Mouse (Mus musculus): Measurements from ENCODE around the gene Fkbp5. TPM values are rescaled to one million over a fixed set of nuclear protein-coding genes. Genes with fewer than 3 reads are reported as not detected.

Gene Fkbp5
- total and polyA plus RNA-seq, 3 experiments, result 14.4 to 31.4 (median 22.6) TPM

DNA sequence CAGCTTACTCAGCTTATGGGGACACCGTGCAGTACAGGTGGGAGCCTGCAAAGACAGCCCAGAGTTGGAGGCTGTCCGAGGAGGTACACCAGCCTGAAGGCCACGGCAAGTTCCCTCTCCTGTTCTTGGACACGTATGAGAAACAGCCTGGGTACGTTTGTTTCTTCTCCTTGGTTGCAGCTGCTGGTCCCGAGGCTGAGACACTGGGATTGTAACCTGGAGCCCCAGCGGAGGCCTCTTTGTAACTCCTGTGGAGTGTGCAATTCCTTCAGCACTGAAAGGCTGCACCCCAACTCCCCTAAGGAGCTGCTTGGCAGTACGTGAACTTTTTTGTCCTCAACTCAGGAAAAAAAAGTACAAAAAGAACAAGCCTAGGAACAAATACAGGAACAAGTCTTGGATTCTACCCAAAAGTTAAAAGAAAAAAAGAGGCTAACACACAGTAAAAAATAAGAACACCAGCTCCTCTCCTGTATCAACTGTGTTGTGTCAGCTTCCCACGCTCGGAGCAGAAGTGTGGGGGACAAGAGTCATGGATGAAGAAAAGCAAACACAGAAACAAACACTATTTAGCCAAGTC lies 105.9 kb downstream of the Fkbp5 start:
- dilution Hi-C loops (cut with MboI; ENCODE audit: extremely low pct_ligation_motif_present, extremely low pct_unique_long_range_greater_than_20kb, low sequenced_read_pairs) (no loop called here), in situ Hi-C loops (cut with MboI; ENCODE audit: low pct_ligation_motif_present, low pct_unique_long_range_greater_than_20kb, low sequenced_read_pairs) (loop anchor here (5.0 kb wide), 1 partner anchor 111 kb away; no protein-coding TSS in a partner anchor)
- no peak overlapping the region for H3K4me2 ChIP-seq (ENCODE audit: insufficient read depth, low read depth, poor library complexity, severe bottlenecking)
- H3K9ac ChIP-seq (ENCODE audit: insufficient read depth, low read depth), result no peak overlapping the region
- H3K4me1 ChIP-seq (ENCODE audit: control insufficient read depth in 1 of 2, insufficient read depth in 2 of 2), result peaks cover 3 to 16% of the 10 kb centered on the region in 2 experiments; a peak in 3 of 4 replicates
- H3K27ac ChIP-seq (ENCODE audit: insufficient read depth, low read depth), result no peak overlapping the region
- H3K27me3 ChIP-seq (replicated peaks), result no peaks in the 10 kb centered on the region
- TF ChIP-seq JUN (IDR thresholded peaks at IDR 0.05; ENCODE audit: insufficient read depth, low read depth, low read length), result no peak
- peaks cover 15 to 64% of the 10 kb centered on the region in 2 experiments for H3K36me3 ChIP-seq (replicated peaks in 1 of 2; ENCODE audit: control insufficient read depth in 1 of 2, insufficient read depth in 1 of 2, low read length in 1 of 2)
- DNase-seq (ENCODE audit: extremely low read depth), result no peak
- no peaks in the 10 kb centered on the region for H3K79me2 ChIP-seq (replicated peaks; ENCODE audit: control insufficient read depth, extremely low read depth, insufficient read depth, poor library complexity, severe bottlenecking)
- H3K4me3 ChIP-seq (replicated peaks in 1 of 3; ENCODE audit: low read depth in 2 of 3, low read length in 2 of 3, poor library complexity in 1 of 3), result no peak overlapping the region
- H3K9me3 ChIP-seq (replicated peaks; ENCODE audit: low read length), result no peaks in the 10 kb centered on the region

DNA sequence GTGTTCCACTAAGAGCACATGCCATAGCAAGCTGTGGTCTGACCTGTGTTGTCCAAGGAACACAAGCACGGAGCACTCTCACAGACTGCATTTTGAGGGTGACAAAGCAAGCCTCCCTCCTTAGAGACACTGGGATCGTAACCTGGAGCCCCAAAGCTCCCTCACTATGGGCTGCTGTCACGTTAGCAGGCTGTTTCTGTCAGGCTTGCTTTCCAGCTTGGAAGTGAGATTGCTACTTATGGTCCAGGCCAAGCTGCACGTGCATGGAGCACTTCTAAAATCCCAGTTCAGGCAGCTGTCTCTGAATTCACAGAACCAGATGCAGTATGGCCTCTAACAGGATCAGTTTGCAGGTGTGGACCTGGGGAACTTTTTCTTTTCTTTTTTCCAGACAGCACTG lies 106.6 kb downstream of the Fkbp5 start:
- H3K4me1 ChIP-seq (ENCODE audit: control insufficient read depth in 1 of 2, insufficient read depth in 2 of 2), result peaks cover 3 to 16% of the 10 kb centered on the region in 2 experiments; a peak in 3 of 4 replicates
- H3K9ac ChIP-seq (ENCODE audit: insufficient read depth, low read depth), result no peak overlapping the region
- peaks cover 21 to 65% of the 10 kb centered on the region in 2 experiments for H3K36me3 ChIP-seq (replicated peaks in 1 of 2; ENCODE audit: control insufficient read depth in 1 of 2, insufficient read depth in 1 of 2, low read length in 1 of 2)
- no peak overlapping the region for H3K4me3 ChIP-seq (replicated peaks in 1 of 3; ENCODE audit: low read depth in 2 of 3, low read length in 2 of 3, poor library complexity in 1 of 3)
- TF ChIP-seq ZKSCAN1 (IDR thresholded peaks at IDR 0.05; ENCODE audit: borderline replicate concordance, low read depth, low read length) (no peak), NRF1 (IDR thresholded peaks at IDR 0.05; ENCODE audit: low read depth, low read length) (no peak), UBTF (IDR thresholded peaks at IDR 0.05; ENCODE audit: low read depth, low read length) (no peak), EP300 (IDR thresholded peaks at IDR 0.05; ENCODE audit: low read length) (no peak), ZNF384 (IDR thresholded peaks at IDR 0.05; ENCODE audit: low read depth, low read length) (no peak), RCOR1 (conservative IDR thresholded peaks at IDR 0.05; ENCODE audit: low read depth, low read length) (no peak), SIN3A (IDR thresholded peaks at IDR 0.05; ENCODE audit: low read length) (no peak), CTCF (conservative IDR thresholded peaks at IDR 0.05 in 1 of 2, IDR thresholded peaks at IDR 0.05 in 1 of 2; ENCODE audit: low read depth in 2 of 2, low read length in 2 of 2) (no peak), MAX (IDR thresholded peaks at IDR 0.05; ENCODE audit: low read length) (no peak), HCFC1 (IDR thresholded peaks at IDR 0.05; ENCODE audit: low read depth, low read length) (no peak), MAFK (IDR thresholded peaks at IDR 0.05; ENCODE audit: insufficient replicate concordance, low read length) (no peak), POLR2A (IDR thresholded peaks at IDR 0.05; ENCODE audit: low read depth, low read length) (no peak), JUN (IDR thresholded peaks at IDR 0.05; ENCODE audit: insufficient read depth, low read depth, low read length) (no peak)
- no peak overlapping the region for H3K4me2 ChIP-seq (ENCODE audit: insufficient read depth, low read depth, poor library complexity, severe bottlenecking)
- no peaks in the 10 kb centered on the region for H3K9me3 ChIP-seq (replicated peaks; ENCODE audit: low read length)
- no peak overlapping the region for H3K27ac ChIP-seq (ENCODE audit: insufficient read depth, low read depth)
- H3K79me2 ChIP-seq (replicated peaks; ENCODE audit: control insufficient read depth, extremely low read depth, insufficient read depth, poor library complexity, severe bottlenecking), result no peaks in the 10 kb centered on the region
- dilution Hi-C loops (cut with MboI; ENCODE audit: extremely low pct_ligation_motif_present, extremely low pct_unique_long_range_greater_than_20kb, low sequenced_read_pairs) (no loop called here), in situ Hi-C loops (cut with MboI; ENCODE audit: low pct_ligation_motif_present, low pct_unique_long_range_greater_than_20kb, low sequenced_read_pairs) (loop anchor here (5.0 kb wide), 1 partner anchor 112 kb away; no protein-coding TSS in a partner anchor)
- H3K27me3 ChIP-seq (replicated peaks), result no peaks in the 10 kb centered on the region
- no peak for DNase-seq (ENCODE audit: extremely low read depth)
